Mouse (Mus musculus) hindbrain, embryonic 15.5 days (tissue): Measurements from ENCODE around the gene Nr4a2. TPM values are rescaled to one million over a fixed set of nuclear protein-coding genes. Genes with fewer than 3 reads are reported as not detected.
A peak's percentile ranks its signal among the peaks of the same experiment; 100 is the strongest.

Source experiments
- ATAC-seq: fragments of 200-750 bp; cut with Nextera tagmentation; 2 replicates; pipeline ENCODE4 v1.8.0; 2017; ENCODE audit warnings: low read depth, moderate number of reproducible peaks, moderate TSS enrichment; ENCODE audit not compliant: low FRiP score
- H3K27ac ChIP-seq: fragments of 300-500 bp; sonication (generic); replicated peaks from 2 replicates; pipeline ENCODE4 v1.5.1; 2015; ENCODE audit warnings: mild to moderate bottlenecking, inconsistent platforms
- H3K27me3 ChIP-seq: fragments of 300-500 bp; sonication (generic); 2 replicates; pipeline ENCODE4 v1.6.1; 2015; ENCODE audit warnings: control low read depth, inconsistent platforms
- H3K36me3 ChIP-seq: fragments of 300-500 bp; sonication (generic); 2 replicates; pipeline ENCODE4 v1.6.1; 2015; ENCODE audit warnings: control low read depth, inconsistent platforms
- H3K4me1 ChIP-seq: fragments of 300-500 bp; sonication (generic); replicated peaks from 2 replicates; pipeline ENCODE4 v1.6.1; 2015; ENCODE audit warnings: control low read depth, inconsistent platforms
- H3K4me2 ChIP-seq: fragments of 300-500 bp; sonication (generic); 2 replicates; pipeline ENCODE4 v1.6.1; 2015; ENCODE audit warnings: moderate library complexity, mild to moderate bottlenecking, inconsistent platforms
- H3K4me3 ChIP-seq: fragments of 300-500 bp; sonication (generic); 2 replicates; pipeline ENCODE4 v1.5.1; 2015; ENCODE audit warnings: mild to moderate bottlenecking, inconsistent platforms
- H3K9ac ChIP-seq: fragments of 300-500 bp; sonication (generic); 2 replicates; pipeline ENCODE4 v1.6.1; 2015; ENCODE audit warnings: inconsistent platforms
- H3K9me3 ChIP-seq: fragments of 300-500 bp; sonication (generic); 2 replicates; pipeline ENCODE4 v1.6.1; 2016; ENCODE audit warnings: control low read depth, inconsistent platforms
- WGBS: fragments of 180-500 bp; shearing (Covaris S2); methylation state at CpG from one replicate; pipeline ENCODE4 v1.1.7; 2015; 5-methylcytosine and 5-hydroxymethylcytosine counted together
- polyA plus RNA-seq: library from polyadenylated mRNA; unstranded; fragments of >200 nt; fragmentation: Nextera tagmentation; extraction: Ambion mirVana; gene quantifications from 2 replicates; pipeline ENCODE4 v1.2.1, GENCODE M21; 2015

Gene Nr4a2
- polyA plus RNA-seq, 1 experiment from 2014 or later = 24.7 TPM

- Histone ChIP-seq H3K4me2 (0 out of 2 replicates have a peak overlapping the region, but pooled peaks have one; percentile 18), H3K9me3 (no peaks in the 10 kb centered on the region), H3K9ac (no peak overlapping the region), H3K36me3 (no peaks in the 10 kb centered on the region), H3K27ac (no peak overlapping the region), H3K4me1 (peaks cover 28% of the 10 kb centered on the region), H3K4me3 (no peak overlapping the region), H3K27me3 (peaks cover 78% of the 10 kb centered on the region)
- no peak for ATAC-seq
- 14% methylated on average over 16 of the region's 16 CpGs for WGBS
Observed at GRCm38 (mm10) chr2:57110401-57110800, 13.4 kb downstream of the Nr4a2 start.

GRCm38 (mm10) chr2:57109926-57110325 lies 13.9 kb downstream of the Nr4a2 start:
- ATAC-seq = no peak
- 3% methylated on average over 14 of the region's 14 CpGs for WGBS
- no peaks in the 10 kb centered on the region for H3K9me3 ChIP-seq

GRCm38 (mm10) chr2:57109301-57109700 lies 14.5 kb downstream of the Nr4a2 start:
- Histone ChIP-seq H3K27ac (no peak overlapping the region), H3K4me3 (no peak overlapping the region), H3K36me3 (no peaks in the 10 kb centered on the region), H3K4me2 (0 out of 2 replicates have a peak overlapping the region, but pooled peaks have one; percentile 18), H3K9me3 (no peaks in the 10 kb centered on the region), H3K27me3 (peaks cover 83% of the 10 kb centered on the region), H3K9ac (no peak overlapping the region), H3K4me1 (peaks cover 18% of the 10 kb centered on the region)
- WGBS = 6% methylated on average over 11 of the region's 11 CpGs
- ATAC-seq = peak; percentile 8; the same call in 1 of the 2 replicates

More at GRCm38 (mm10) chr2:57109926-57110325, 13.9 kb downstream of the Nr4a2 start:
- Histone ChIP-seq H3K27me3 (peaks cover 78% of the 10 kb centered on the region), H3K36me3 (no peaks in the 10 kb centered on the region), H3K4me3 (no peak overlapping the region), H3K27ac (no peak overlapping the region), H3K4me1 (peaks cover 23% of the 10 kb centered on the region), H3K4me2 (0 out of 2 replicates have a peak overlapping the region, but pooled peaks have one; percentile 18), H3K9ac (no peak overlapping the region)

GRCm38 (mm10) chr2:57108349-57108930 lies 15.4 kb downstream of the Nr4a2 start:
- no peak overlapping the region for H3K9ac ChIP-seq
- no peaks in the 10 kb centered on the region for H3K9me3 ChIP-seq
- H3K27me3 ChIP-seq = peaks cover 79% of the 10 kb centered on the region
- H3K4me1 ChIP-seq = peaks cover 16% of the 10 kb centered on the region
- H3K36me3 ChIP-seq = no peaks in the 10 kb centered on the region
- no peak overlapping the region for H3K27ac ChIP-seq
- H3K4me2 ChIP-seq = no peak overlapping the region
- no peak overlapping the region for H3K4me3 ChIP-seq
- WGBS = 15% methylated on average over 7 of the region's 7 CpGs
- ATAC-seq = no peak

GRCm38 (mm10) chr2:57105401-57105800 lies 18.4 kb downstream of the Nr4a2 start:
- H3K4me1 ChIP-seq = peaks cover 19% of the 10 kb centered on the region
- H3K27ac ChIP-seq = no peak overlapping the region
- H3K27me3 ChIP-seq = peaks cover 87% of the 10 kb centered on the region
- ATAC-seq = no peak
- H3K4me3 ChIP-seq = no peak overlapping the region
- no peak overlapping the region for H3K9ac ChIP-seq
- H3K9me3 ChIP-seq = no peaks in the 10 kb centered on the region
- no peak overlapping the region for H3K4me2 ChIP-seq
- H3K36me3 ChIP-seq = no peaks in the 10 kb centered on the region
- 15% methylated on average over 7 of the region's 7 CpGs for WGBS

- no peak for ATAC-seq
- WGBS = 7% methylated on average over 8 of the region's 8 CpGs
- peaks cover 19% of the 10 kb centered on the region for H3K4me1 ChIP-seq
Observed at GRCm38 (mm10) chr2:57104731-57105130, 19.1 kb downstream of the Nr4a2 start.

GRCm38 (mm10) chr2:57103845-57104660 lies 19.8 kb downstream of the Nr4a2 start:
- no peak overlapping the region for H3K9ac ChIP-seq
- H3K9me3 ChIP-seq = no peaks in the 10 kb centered on the region
- 2% methylated on average over 26 of the region's 26 CpGs for WGBS
- H3K27me3 ChIP-seq = peaks cover 82% of the 10 kb centered on the region
- ATAC-seq = no peak
- H3K4me3 ChIP-seq = no peak overlapping the region
- no peak overlapping the region for H3K27ac ChIP-seq
- no peaks in the 10 kb centered on the region for H3K36me3 ChIP-seq
- peaks cover 19% of the 10 kb centered on the region for H3K4me1 ChIP-seq
- peak overlapping the region; percentile 60 for H3K4me2 ChIP-seq

More at GRCm38 (mm10) chr2:57104731-57105130, 19.1 kb downstream of the Nr4a2 start:
- Histone ChIP-seq H3K4me2 (no peak overlapping the region), H3K4me3 (no peak overlapping the region), H3K27ac (no peak overlapping the region), H3K9ac (no peak overlapping the region), H3K27me3 (peaks cover 88% of the 10 kb centered on the region), H3K9me3 (no peaks in the 10 kb centered on the region), H3K36me3 (no peaks in the 10 kb centered on the region)

- no peak overlapping the region for H3K27ac ChIP-seq
- ATAC-seq = peak; percentile 50; the same call in 1 of the 2 replicates
Observed at GRCm38 (mm10) chr2:57102856-57103844, 20.7 kb downstream of the Nr4a2 start.

GRCm38 (mm10) chr2:57102091-57102855 lies 21.5 kb downstream of the Nr4a2 start:
- H3K27me3 ChIP-seq = peaks cover 79% of the 10 kb centered on the region
- peak overlapping the region; percentile 34 for H3K4me3 ChIP-seq
- no peak overlapping the region for H3K27ac ChIP-seq
- no peak overlapping the region for H3K9ac ChIP-seq
- under 1% methylated on average over 51 of the region's 51 CpGs for WGBS
- H3K36me3 ChIP-seq = no peaks in the 10 kb centered on the region
- peaks cover 19% of the 10 kb centered on the region for H3K4me1 ChIP-seq
- no peaks in the 10 kb centered on the region for H3K9me3 ChIP-seq
- ATAC-seq = peak; percentile 70
- H3K4me2 ChIP-seq = peak overlapping the region; percentile 60

More at GRCm38 (mm10) chr2:57102856-57103844, 20.7 kb downstream of the Nr4a2 start:
- H3K9me3 ChIP-seq = no peaks in the 10 kb centered on the region
- 2% methylated on average over 36 of the region's 37 CpGs for WGBS
- H3K9ac ChIP-seq = no peak overlapping the region
- H3K36me3 ChIP-seq = no peaks in the 10 kb centered on the region
- peaks cover 19% of the 10 kb centered on the region for H3K4me1 ChIP-seq
- H3K4me2 ChIP-seq = peak overlapping the region; percentile 60
- peaks cover 78% of the 10 kb centered on the region for H3K27me3 ChIP-seq
- H3K4me3 ChIP-seq = peak overlapping the region; percentile 34

GRCm38 (mm10) chr2:57100241-57100640 lies 23.6 kb downstream of the Nr4a2 start:
- H3K36me3 ChIP-seq = no peaks in the 10 kb centered on the region
- no peak overlapping the region for H3K9ac ChIP-seq
- no peak overlapping the region for H3K27ac ChIP-seq
- no peak for ATAC-seq
- WGBS = 77% methylated on average over 3 of the region's 3 CpGs
- H3K4me1 ChIP-seq = peaks cover 19% of the 10 kb centered on the region
- H3K4me3 ChIP-seq = no peak overlapping the region
- H3K27me3 ChIP-seq = peaks cover 67% of the 10 kb centered on the region
- H3K4me2 ChIP-seq = no peak overlapping the region
- no peaks in the 10 kb centered on the region for H3K9me3 ChIP-seq

- 77% methylated on average over 9 of the region's 9 CpGs for WGBS
- Histone ChIP-seq H3K4me1 (no peaks in the 10 kb centered on the region), H3K4me2 (no peak overlapping the region), H3K27ac (no peak overlapping the region), H3K27me3 (no peaks in the 10 kb centered on the region), H3K36me3 (no peaks in the 10 kb centered on the region), H3K9me3 (no peaks in the 10 kb centered on the region), H3K9ac (no peak overlapping the region), H3K4me3 (no peak overlapping the region)
- ATAC-seq = no peak
Observed at GRCm38 (mm10) chr2:57072452-57072851, 51.4 kb downstream of the Nr4a2 start.
